Mouse (Mus musculus): Measurements from ENCODE around the gene Ppih. TPM values are rescaled to one million over a fixed set of nuclear protein-coding genes. Genes with fewer than 3 reads are reported as not detected.

Ppih gene
- polyA plus RNA-seq, 2 experiments: 52.2 to 76.0 TPM

DNA sequence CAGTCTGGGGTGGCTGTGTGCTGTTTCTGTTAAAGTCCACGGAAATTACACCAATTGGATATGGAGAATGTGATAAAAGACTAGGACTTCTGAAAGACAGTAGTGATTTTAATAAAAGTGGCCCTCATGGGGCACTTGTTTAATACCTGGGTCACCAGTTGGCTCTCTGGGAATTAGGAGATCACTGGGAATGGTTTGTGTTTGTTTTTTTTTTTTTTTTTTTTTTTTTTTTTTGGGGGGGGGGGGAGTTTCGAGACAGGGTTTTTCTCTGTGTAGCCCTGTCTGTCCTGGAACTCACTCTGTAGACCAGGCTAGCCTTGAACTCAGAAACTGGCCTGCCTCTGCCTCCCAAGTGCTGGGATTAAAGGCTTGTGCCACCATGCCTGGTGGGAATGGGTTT, 44.6 kb downstream of the Ppih start:
- no peak overlapping the region for H3K4me3 ChIP-seq (ENCODE audit: insufficient read depth in 1 of 2, low read depth in 2 of 2, low read length in 2 of 2)
- peaks cover 65% of the 10 kb centered on the region for H3K36me3 ChIP-seq (replicated peaks; ENCODE audit: control insufficient read depth, insufficient read depth, low read depth)
- ATAC-seq (ENCODE audit: insufficient read depth) (no peak), DNase-seq (ENCODE audit: low read depth in 3 of 3, low spot score in 3 of 3) (no peak)
- TF ChIP-seq CTCF (IDR thresholded peaks at IDR 0.05; ENCODE audit: low read depth) (no peak), EP300 (IDR thresholded peaks at IDR 0.05; ENCODE audit: low read depth) (no peak)
- no peaks in the 10 kb centered on the region for H3K27me3 ChIP-seq (ENCODE audit: control insufficient read depth, insufficient read depth, low read length)
- H3K4me1 ChIP-seq (replicated peaks; ENCODE audit: control insufficient read depth in 2 of 2, insufficient read depth in 2 of 2, low read length in 1 of 2): peaks cover 0 to 6% of the 10 kb centered on the region in 2 experiments; a peak in 2 of 4 replicates
- WGBS (ENCODE audit: insufficient replicate concordance): 58% methylated on average over 2 of the region's 2 CpGs
- no peak overlapping the region for H3K9ac ChIP-seq (replicated peaks)
- no peaks in the 10 kb centered on the region for H3K9me3 ChIP-seq (ENCODE audit: control insufficient read depth, low read length)
- no peak overlapping the region for H3K27ac ChIP-seq
- H3K4me2 ChIP-seq (ENCODE audit: low read depth): no peak overlapping the region

DNA sequence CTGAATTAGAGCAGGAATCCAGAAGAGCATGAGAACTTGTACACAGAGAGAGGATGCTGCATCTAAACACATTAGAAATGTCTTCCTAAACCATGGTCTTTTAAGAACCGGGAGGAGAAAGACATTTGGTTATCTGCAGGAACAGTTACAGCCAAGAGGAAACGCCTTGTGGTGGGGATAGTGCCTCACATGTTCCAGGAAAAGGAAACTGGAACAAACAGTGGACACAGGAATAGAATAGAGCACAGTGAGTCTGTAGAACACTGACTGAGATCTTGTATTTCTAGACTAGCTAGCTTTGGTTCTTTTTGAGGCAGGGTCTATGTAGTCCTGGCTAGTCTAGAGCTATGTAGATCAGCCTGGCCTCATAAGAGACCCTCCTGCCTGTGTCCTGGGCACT, 45.1 kb downstream of the Ppih start:
- peaks cover 64% of the 10 kb centered on the region for H3K36me3 ChIP-seq (replicated peaks; ENCODE audit: control insufficient read depth, insufficient read depth, low read depth)
- no peak overlapping the region for H3K4me2 ChIP-seq (ENCODE audit: low read depth)
- no peak overlapping the region for H3K4me3 ChIP-seq (ENCODE audit: insufficient read depth in 1 of 2, low read depth in 2 of 2, low read length in 2 of 2)
- H3K27ac ChIP-seq: peak overlapping the region; percentile 35
- H3K9ac ChIP-seq (replicated peaks): no peak overlapping the region
- 17% methylated on average over 2 of the region's 2 CpGs for WGBS (ENCODE audit: insufficient replicate concordance)
- no peaks in the 10 kb centered on the region for H3K27me3 ChIP-seq (ENCODE audit: control insufficient read depth, insufficient read depth, low read length)
- TF ChIP-seq EP300 (IDR thresholded peaks at IDR 0.05; ENCODE audit: low read depth) (no peak), CTCF (IDR thresholded peaks at IDR 0.05; ENCODE audit: low read depth) (no peak)
- ATAC-seq (ENCODE audit: insufficient read depth) (no peak), DNase-seq (ENCODE audit: low read depth in 3 of 3, low spot score in 3 of 3) (no peak)
- no peaks in the 10 kb centered on the region for H3K9me3 ChIP-seq (ENCODE audit: control insufficient read depth, low read length)
- H3K4me1 ChIP-seq (replicated peaks; ENCODE audit: control insufficient read depth in 2 of 2, insufficient read depth in 2 of 2, low read length in 1 of 2): peaks cover 0 to 7% of the 10 kb centered on the region in 2 experiments; a peak in 2 of 4 replicates

DNA sequence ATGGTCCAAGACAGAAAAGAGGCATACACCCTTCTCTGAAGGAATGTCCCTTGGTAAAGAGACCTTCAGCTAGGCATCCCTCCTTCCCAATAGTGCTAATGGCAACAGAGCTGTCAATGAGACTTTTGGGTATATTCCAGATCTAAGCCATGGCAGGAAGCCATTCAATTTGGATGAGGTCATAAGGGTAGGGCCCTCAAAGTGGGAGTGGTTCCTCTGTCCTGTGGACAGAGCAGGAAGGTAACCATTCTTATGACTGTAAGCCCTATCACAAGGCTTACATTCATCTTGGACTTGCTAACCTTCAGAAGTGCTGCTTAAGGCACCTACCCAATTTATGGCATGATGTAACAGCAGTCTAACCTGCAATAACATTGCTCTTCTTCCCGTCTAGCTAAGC, 45.7 kb downstream of the Ppih start:
- H3K4me1 ChIP-seq (replicated peaks; ENCODE audit: control insufficient read depth in 2 of 2, insufficient read depth in 2 of 2, low read length in 1 of 2): peaks cover 0 to 7% of the 10 kb centered on the region in 2 experiments; a peak in 2 of 4 replicates
- no peaks in the 10 kb centered on the region for H3K9me3 ChIP-seq (ENCODE audit: control insufficient read depth, low read length)
- peaks cover 58% of the 10 kb centered on the region for H3K36me3 ChIP-seq (replicated peaks; ENCODE audit: control insufficient read depth, insufficient read depth, low read depth)
- H3K4me3 ChIP-seq (ENCODE audit: insufficient read depth in 1 of 2, low read depth in 2 of 2, low read length in 2 of 2): no peak overlapping the region
- ATAC-seq (ENCODE audit: insufficient read depth) (peak; percentile 25; the same call in 1 of the 2 replicates), DNase-seq (ENCODE audit: low read depth in 3 of 3, low spot score in 3 of 3) (no peak)
- 76% methylated on average over 1 of the region's 1 CpGs for WGBS (ENCODE audit: insufficient replicate concordance)
- no peak overlapping the region for H3K27ac ChIP-seq
- no peaks in the 10 kb centered on the region for H3K27me3 ChIP-seq (ENCODE audit: control insufficient read depth, insufficient read depth, low read length)
- no peak overlapping the region for H3K9ac ChIP-seq (replicated peaks)
- TF ChIP-seq CTCF (IDR thresholded peaks at IDR 0.05; ENCODE audit: low read depth) (no peak), EP300 (IDR thresholded peaks at IDR 0.05; ENCODE audit: low read depth) (no peak)
- H3K4me2 ChIP-seq (ENCODE audit: low read depth): no peak overlapping the region

DNA sequence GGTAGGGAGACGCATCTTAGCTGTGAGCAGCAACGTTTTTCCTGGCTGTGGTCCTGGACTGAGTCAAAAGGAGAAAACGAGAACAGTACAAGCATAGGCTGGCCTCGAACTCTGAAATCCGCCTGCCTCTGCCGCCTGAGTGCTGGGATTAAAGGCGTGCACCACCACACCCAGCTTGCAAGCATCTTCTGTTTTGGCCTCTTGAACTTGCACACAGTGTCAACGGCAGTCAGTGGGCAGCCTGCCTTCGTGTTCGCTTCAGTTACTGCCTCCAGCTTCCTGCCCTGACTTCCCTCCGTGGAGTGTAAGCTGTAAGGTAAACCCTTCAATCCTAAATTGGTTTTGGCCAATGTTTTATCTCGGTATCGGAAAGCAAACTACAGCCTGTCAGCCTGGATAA, 53.7 kb downstream of the Ppih start:
- Histone ChIP-seq H3K4me1 (replicated peaks; ENCODE audit: control insufficient read depth in 2 of 2, insufficient read depth in 2 of 2, low read length in 1 of 2) (peaks cover 0 to 7% of the 10 kb centered on the region in 2 experiments; a peak in 2 of 4 replicates), H3K9me3 (ENCODE audit: control insufficient read depth, low read length) (no peaks in the 10 kb centered on the region), H3K4me3 (ENCODE audit: insufficient read depth in 1 of 2, low read depth in 2 of 2, low read length in 2 of 2) (no peak overlapping the region), H3K36me3 (replicated peaks; ENCODE audit: control insufficient read depth, insufficient read depth, low read depth) (peaks cover 5% of the 10 kb centered on the region), H3K27me3 (ENCODE audit: control insufficient read depth, insufficient read depth, low read length) (no peaks in the 10 kb centered on the region), H3K4me2 (ENCODE audit: low read depth) (no peak overlapping the region), H3K9ac (replicated peaks) (no peak overlapping the region), H3K27ac (no peak overlapping the region)
- no peak for DNase-seq (ENCODE audit: low read depth in 3 of 3, low spot score in 3 of 3)
- no peak for TF ChIP-seq CTCF (IDR thresholded peaks at IDR 0.05; ENCODE audit: low read depth)
- no peak for TF ChIP-seq EP300 (IDR thresholded peaks at IDR 0.05; ENCODE audit: low read depth)
- no peak for ATAC-seq (ENCODE audit: insufficient read depth)
- WGBS (ENCODE audit: insufficient replicate concordance): 50% methylated on average over 13 of the region's 13 CpGs

DNA sequence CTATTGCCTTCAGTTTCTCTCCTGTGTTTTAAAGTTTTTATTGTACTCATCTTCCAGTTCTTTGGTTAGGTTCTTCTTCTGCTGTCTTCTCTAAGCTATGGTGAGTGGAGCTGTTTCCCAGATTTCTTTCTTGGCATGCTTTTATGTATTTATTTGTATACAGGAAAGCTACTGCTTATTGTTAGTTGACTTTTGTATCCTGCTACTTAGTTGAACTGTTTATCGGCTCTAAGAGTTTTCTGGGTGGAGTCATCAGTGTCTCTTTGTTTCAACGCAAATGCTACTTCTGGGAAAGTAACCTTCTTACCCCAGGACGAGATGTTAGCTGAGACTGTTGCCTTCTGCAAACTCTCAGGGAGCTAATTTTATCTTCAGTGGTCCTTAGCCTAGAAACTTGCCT, 56.9 kb downstream of the Ppih start:
- H3K4me1 ChIP-seq (replicated peaks; ENCODE audit: control insufficient read depth in 2 of 2, insufficient read depth in 2 of 2, low read length in 1 of 2): no peaks in the 10 kb centered on the region
- no peaks in the 10 kb centered on the region for H3K36me3 ChIP-seq (replicated peaks; ENCODE audit: control insufficient read depth, insufficient read depth, low read depth)
- WGBS (ENCODE audit: insufficient replicate concordance): 50% methylated on average over 3 of the region's 3 CpGs
- no peaks in the 10 kb centered on the region for H3K9me3 ChIP-seq (ENCODE audit: control insufficient read depth, low read length)
- no peaks in the 10 kb centered on the region for H3K27me3 ChIP-seq (ENCODE audit: control insufficient read depth, insufficient read depth, low read length)
- H3K4me3 ChIP-seq (ENCODE audit: insufficient read depth in 1 of 2, low read depth in 2 of 2, low read length in 2 of 2): no peak overlapping the region
- no peak overlapping the region for H3K4me2 ChIP-seq (ENCODE audit: low read depth)
- no peak overlapping the region for H3K9ac ChIP-seq (replicated peaks)
- H3K27ac ChIP-seq: no peak overlapping the region
- ATAC-seq (ENCODE audit: insufficient read depth) (no peak), DNase-seq (ENCODE audit: low read depth in 3 of 3, low spot score in 3 of 3) (no peak)
- TF ChIP-seq CTCF (IDR thresholded peaks at IDR 0.05; ENCODE audit: low read depth): no peak
- no peak for TF ChIP-seq EP300 (IDR thresholded peaks at IDR 0.05; ENCODE audit: low read depth)

All from liver, embryonic 14.5 days (tissue).